Mouse (Mus musculus): ENCODE results near the gene Dpm3. TPM values are rescaled to one million over a fixed set of nuclear protein-coding genes. Genes with fewer than 3 reads are reported as not detected.
A peak's percentile ranks its signal among the peaks of the same experiment; 100 is the strongest.

The Dpm3 gene
- polyA plus RNA-seq, 1 experiment from 2014 or later: 82.9 TPM

- no peaks in the 10 kb centered on the region for H3K9me3 ChIP-seq (ENCODE audit: control insufficient read depth, low read length)
- H3K36me3 ChIP-seq (ENCODE audit: control insufficient read depth, insufficient read depth, low read length): no peaks in the 10 kb centered on the region
- no peak overlapping the region for H3K4me3 ChIP-seq (ENCODE audit: low read depth, low read length)
- H3K4me1 ChIP-seq (replicated peaks; ENCODE audit: control insufficient read depth, insufficient read depth, low read length): no peaks in the 10 kb centered on the region
- no peaks in the 10 kb centered on the region for H3K27me3 ChIP-seq (ENCODE audit: control insufficient read depth, insufficient read depth, low read length)
- no peak overlapping the region for H3K4me2 ChIP-seq (replicated peaks; ENCODE audit: low read depth, low read length)
- ATAC-seq (ENCODE audit: low FRiP score) (no peak), DNase-seq (ENCODE audit: low spot score) (no peak)
- no peak overlapping the region for H3K9ac ChIP-seq (ENCODE audit: low read depth, low read length)
- no peak overlapping the region for H3K27ac ChIP-seq (ENCODE audit: low read depth, low read length)
- 84% methylated on average over 14 of the region's 14 CpGs for WGBS
These were observed 25.5 kb upstream of the Dpm3 start for GRCm38 (mm10) chr3:89233562-89234110.

- no peak overlapping the region for H3K27ac ChIP-seq (ENCODE audit: low read depth, low read length)
- H3K27me3 ChIP-seq (ENCODE audit: control insufficient read depth, insufficient read depth, low read length): no peaks in the 10 kb centered on the region
- H3K4me1 ChIP-seq (replicated peaks; ENCODE audit: control insufficient read depth, insufficient read depth, low read length): no peaks in the 10 kb centered on the region
- 91% methylated on average over 10 of the region's 10 CpGs for WGBS
- no peak overlapping the region for H3K9ac ChIP-seq (ENCODE audit: low read depth, low read length)
- no peak overlapping the region for H3K4me2 ChIP-seq (replicated peaks; ENCODE audit: low read depth, low read length)
- DNase-seq (ENCODE audit: low spot score) (no peak), ATAC-seq (ENCODE audit: low FRiP score) (no peak)
- no peak overlapping the region for H3K4me3 ChIP-seq (ENCODE audit: low read depth, low read length)
- H3K9me3 ChIP-seq (ENCODE audit: control insufficient read depth, low read length): no peaks in the 10 kb centered on the region
- H3K36me3 ChIP-seq (ENCODE audit: control insufficient read depth, insufficient read depth, low read length): 0 out of 2 replicates have a peak, but pooled peaks cover 3% of the 10 kb centered on the region
These were observed 22.6 kb upstream of the Dpm3 start for GRCm38 (mm10) chr3:89236516-89236915.

GRCm38 (mm10) chr3:89237682-89238081 is 21.5 kb upstream of the Dpm3 start:
- H3K4me3 ChIP-seq (ENCODE audit: low read depth, low read length): no peak overlapping the region
- no peak for ATAC-seq (ENCODE audit: low FRiP score)
- H3K27ac ChIP-seq (ENCODE audit: low read depth, low read length): no peak overlapping the region
- no peaks in the 10 kb centered on the region for H3K27me3 ChIP-seq (ENCODE audit: control insufficient read depth, insufficient read depth, low read length)
- no peak overlapping the region for H3K4me2 ChIP-seq (replicated peaks; ENCODE audit: low read depth, low read length)
- H3K9me3 ChIP-seq (ENCODE audit: control insufficient read depth, low read length): no peaks in the 10 kb centered on the region
- 95% methylated on average over 21 of the region's 21 CpGs for WGBS
- no peak for DNase-seq (ENCODE audit: low spot score)
- H3K9ac ChIP-seq (ENCODE audit: low read depth, low read length): no peak overlapping the region
- H3K36me3 ChIP-seq (ENCODE audit: control insufficient read depth, insufficient read depth, low read length): 0 out of 2 replicates have a peak, but pooled peaks cover 3% of the 10 kb centered on the region
- no peaks in the 10 kb centered on the region for H3K4me1 ChIP-seq (replicated peaks; ENCODE audit: control insufficient read depth, insufficient read depth, low read length)

GRCm38 (mm10) chr3:89238494-89238893 is 20.7 kb upstream of the Dpm3 start:
- H3K4me3 ChIP-seq (ENCODE audit: low read depth, low read length): no peak overlapping the region
- DNase-seq (ENCODE audit: low spot score) (no peak), ATAC-seq (ENCODE audit: low FRiP score) (no peak)
- no peak overlapping the region for H3K4me2 ChIP-seq (replicated peaks; ENCODE audit: low read depth, low read length)
- H3K9me3 ChIP-seq (ENCODE audit: control insufficient read depth, low read length): no peaks in the 10 kb centered on the region
- H3K27me3 ChIP-seq (ENCODE audit: control insufficient read depth, insufficient read depth, low read length): no peaks in the 10 kb centered on the region
- no peak overlapping the region for H3K9ac ChIP-seq (ENCODE audit: low read depth, low read length)
- WGBS: 71% methylated on average over 9 of the region's 12 CpGs
- 0 out of 2 replicates have a peak, but pooled peaks cover 3% of the 10 kb centered on the region for H3K36me3 ChIP-seq (ENCODE audit: control insufficient read depth, insufficient read depth, low read length)
- no peak overlapping the region for H3K27ac ChIP-seq (ENCODE audit: low read depth, low read length)
- peaks cover 2% of the 10 kb centered on the region for H3K4me1 ChIP-seq (replicated peaks; ENCODE audit: control insufficient read depth, insufficient read depth, low read length)

GRCm38 (mm10) chr3:89242331-89242895 is 16.7 kb upstream of the Dpm3 start:
- 72% methylated on average over 9 of the region's 9 CpGs for WGBS
- DNase-seq (ENCODE audit: low spot score): peak; percentile 78
- no peak overlapping the region for H3K4me2 ChIP-seq (replicated peaks; ENCODE audit: low read depth, low read length)
- no peak for ATAC-seq (ENCODE audit: low FRiP score)
- no peak overlapping the region for H3K9ac ChIP-seq (ENCODE audit: low read depth, low read length)
- no peak overlapping the region for H3K4me3 ChIP-seq (ENCODE audit: low read depth, low read length)
- H3K36me3 ChIP-seq (ENCODE audit: control insufficient read depth, insufficient read depth, low read length): 0 out of 2 replicates have a peak, but pooled peaks cover 3% of the 10 kb centered on the region
- H3K27me3 ChIP-seq (ENCODE audit: control insufficient read depth, insufficient read depth, low read length): no peaks in the 10 kb centered on the region
- H3K9me3 ChIP-seq (ENCODE audit: control insufficient read depth, low read length): no peaks in the 10 kb centered on the region
- H3K27ac ChIP-seq (ENCODE audit: low read depth, low read length): no peak overlapping the region
- peaks cover 8% of the 10 kb centered on the region for H3K4me1 ChIP-seq (replicated peaks; ENCODE audit: control insufficient read depth, insufficient read depth, low read length)

- no peak overlapping the region for H3K9ac ChIP-seq (ENCODE audit: low read depth, low read length)
- ATAC-seq (ENCODE audit: low FRiP score) (peak; percentile 10; the same call in 1 of the 2 replicates), DNase-seq (ENCODE audit: low spot score) (peak; percentile 62)
- H3K27ac ChIP-seq (ENCODE audit: low read depth, low read length): peak overlapping the region; percentile 80
- H3K4me1 ChIP-seq (replicated peaks; ENCODE audit: control insufficient read depth, insufficient read depth, low read length): peaks cover 8% of the 10 kb centered on the region
- H3K27me3 ChIP-seq (ENCODE audit: control insufficient read depth, insufficient read depth, low read length): no peaks in the 10 kb centered on the region
- 0 out of 2 replicates have a peak, but pooled peaks cover 3% of the 10 kb centered on the region for H3K36me3 ChIP-seq (ENCODE audit: control insufficient read depth, insufficient read depth, low read length)
- WGBS: 13% methylated on average over 14 of the region's 14 CpGs
- no peaks in the 10 kb centered on the region for H3K9me3 ChIP-seq (ENCODE audit: control insufficient read depth, low read length)
- H3K4me3 ChIP-seq (ENCODE audit: low read depth, low read length): peak overlapping the region; percentile 45
- peak overlapping the region; percentile 62 for H3K4me2 ChIP-seq (replicated peaks; ENCODE audit: low read depth, low read length)
These were observed 15.5 kb upstream of the Dpm3 start for GRCm38 (mm10) chr3:89243609-89244008.

- WGBS: 10% methylated on average over 25 of the region's 25 CpGs
- Histone ChIP-seq H3K4me3 (ENCODE audit: low read depth, low read length) (peak overlapping the region; percentile 45), H3K4me2 (replicated peaks; ENCODE audit: low read depth, low read length) (peak overlapping the region; percentile 62), H3K27me3 (ENCODE audit: control insufficient read depth, insufficient read depth, low read length) (no peaks in the 10 kb centered on the region), H3K9ac (ENCODE audit: low read depth, low read length) (peak overlapping the region; percentile 60), H3K4me1 (replicated peaks; ENCODE audit: control insufficient read depth, insufficient read depth, low read length) (peaks cover 8% of the 10 kb centered on the region), H3K27ac (ENCODE audit: low read depth, low read length) (peak overlapping the region; percentile 80), H3K9me3 (ENCODE audit: control insufficient read depth, low read length) (no peaks in the 10 kb centered on the region), H3K36me3 (ENCODE audit: control insufficient read depth, insufficient read depth, low read length) (0 out of 2 replicates have a peak, but pooled peaks cover 3% of the 10 kb centered on the region)
- peak; percentile 38 for ATAC-seq (ENCODE audit: low FRiP score)
- no peak for DNase-seq (ENCODE audit: low spot score)
These were observed 14.8 kb upstream of the Dpm3 start for GRCm38 (mm10) chr3:89244158-89244981.

GRCm38 (mm10) chr3:89244982-89245687 is 14.0 kb upstream of the Dpm3 start:
- no peaks in the 10 kb centered on the region for H3K9me3 ChIP-seq (ENCODE audit: control insufficient read depth, low read length)
- H3K27ac ChIP-seq (ENCODE audit: low read depth, low read length): peak overlapping the region; percentile 80
- 0 out of 2 replicates have a peak, but pooled peaks cover 3% of the 10 kb centered on the region for H3K36me3 ChIP-seq (ENCODE audit: control insufficient read depth, insufficient read depth, low read length)
- H3K27me3 ChIP-seq (ENCODE audit: control insufficient read depth, insufficient read depth, low read length): no peaks in the 10 kb centered on the region
- ATAC-seq (ENCODE audit: low FRiP score): peak; percentile 46
- H3K4me1 ChIP-seq (replicated peaks; ENCODE audit: control insufficient read depth, insufficient read depth, low read length): peaks cover 8% of the 10 kb centered on the region
- peak overlapping the region; percentile 45 for H3K4me3 ChIP-seq (ENCODE audit: low read depth, low read length)
- WGBS: under 1% methylated on average over 13 of the region's 26 CpGs
- DNase-seq (ENCODE audit: low spot score): peak; percentile 75
- peak overlapping the region; percentile 60 for H3K9ac ChIP-seq (ENCODE audit: low read depth, low read length)
- peak overlapping the region; percentile 62 for H3K4me2 ChIP-seq (replicated peaks; ENCODE audit: low read depth, low read length)
